Mouse (Mus musculus): ENCODE results near the gene Slc25a45. TPM values are rescaled to one million over a fixed set of nuclear protein-coding genes. Genes with fewer than 3 reads are reported as not detected.
A peak's percentile ranks its signal among the peaks of the same experiment; 100 is the strongest.

Gene Slc25a45
- polyA plus RNA-seq, 1 experiment from 2014 or later = 1.8 TPM

DNA sequence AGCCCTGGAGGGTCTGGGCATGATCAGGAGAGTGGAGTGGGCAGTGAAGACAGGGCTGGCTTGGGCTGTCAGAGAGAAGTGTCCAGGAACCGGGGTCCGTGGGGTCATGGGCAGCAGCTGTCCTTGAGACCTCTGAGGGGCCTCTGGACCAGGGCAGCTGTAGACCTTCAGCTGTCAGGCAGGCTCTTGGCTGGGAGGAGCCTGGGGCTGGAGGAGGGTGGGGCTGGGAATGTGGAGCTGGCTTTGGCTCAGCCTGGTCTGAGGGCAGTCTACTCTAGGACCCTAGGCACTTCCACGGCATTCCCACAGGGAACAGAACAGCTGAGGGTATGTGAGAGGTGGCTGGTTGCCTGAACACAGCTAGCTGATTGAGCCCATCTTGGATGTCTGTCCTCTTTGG is 57.7 kb downstream of the Slc25a45 start:
- ATAC-seq (ENCODE audit: insufficient number of reproducible peaks, insufficient read depth, low FRiP score, low read depth) = peak; percentile 79
- no peak overlapping the region for H3K9ac ChIP-seq (replicated peaks; ENCODE audit: low read depth, low read length)
- no peak overlapping the region for H3K4me2 ChIP-seq (replicated peaks; ENCODE audit: low read depth, low read length)
- H3K27me3 ChIP-seq (ENCODE audit: control insufficient read depth, insufficient read depth, low read length) = no peaks in the 10 kb centered on the region
- no peaks in the 10 kb centered on the region for H3K9me3 ChIP-seq (ENCODE audit: control insufficient read depth, low read depth, low read length)
- H3K36me3 ChIP-seq (ENCODE audit: control insufficient read depth, insufficient read depth, low read length) = peaks cover 2% of the 10 kb centered on the region; the same call in 1 of the 2 replicates
- peaks cover 23% of the 10 kb centered on the region for H3K4me1 ChIP-seq (ENCODE audit: control insufficient read depth, insufficient read depth, low read length)
- 15% methylated on average over 3 of the region's 3 CpGs for WGBS
- H3K27ac ChIP-seq (ENCODE audit: low read length) = peak overlapping the region; percentile 1; the same call in 1 of the 2 replicates
- no peak overlapping the region for H3K4me3 ChIP-seq (ENCODE audit: low read depth, low read length)

Other genes starting within 250 kb of the Slc25a45 start
- gene Rela, start 240.3 kb upstream of the Slc25a45 start, polyA plus RNA-seq (2014; fragmentation: Nextera tagmentation; extraction: Ambion mirVana) = 49.0 and 52.2 TPM in 2 replicates
- gene Sipa1, start 214.1 kb upstream of the Slc25a45 start, polyA plus RNA-seq (2014; fragmentation: Nextera tagmentation; extraction: Ambion mirVana) = 15.2 and 19.4 TPM in 2 replicates
- 20.0 and 21.5 TPM in 2 replicates for gene Map3k11, start 189.1 kb upstream of the Slc25a45 start, polyA plus RNA-seq (2014; fragmentation: Nextera tagmentation; extraction: Ambion mirVana)
- 29.8 and 32.1 TPM in 2 replicates for gene Pcnx3, start 188.9 kb upstream of the Slc25a45 start, polyA plus RNA-seq (2014; fragmentation: Nextera tagmentation; extraction: Ambion mirVana)
- 0.62 and 0.84 TPM in 2 replicates for gene Kcnk7, start 173.4 kb upstream of the Slc25a45 start, polyA plus RNA-seq (2014; fragmentation: Nextera tagmentation; extraction: Ambion mirVana)
- gene Ehbp1l1, start 151.5 kb upstream of the Slc25a45 start, polyA plus RNA-seq (2014; fragmentation: Nextera tagmentation; extraction: Ambion mirVana) = 36.7 and 37.4 TPM in 2 replicates
- 92.4 and 98.4 TPM in 2 replicates for gene Fam89b, start 148.2 kb upstream of the Slc25a45 start, polyA plus RNA-seq (2014; fragmentation: Nextera tagmentation; extraction: Ambion mirVana)
- 33.8 and 35.2 TPM in 2 replicates for gene Ltbp3, start 136.9 kb upstream of the Slc25a45 start, polyA plus RNA-seq (2014; fragmentation: Nextera tagmentation; extraction: Ambion mirVana)
- 67.6 and 72.1 TPM in 2 replicates for gene Scyl1, start 106.4 kb upstream of the Slc25a45 start, polyA plus RNA-seq (2014; fragmentation: Nextera tagmentation; extraction: Ambion mirVana)
- gene Frmd8, start 2.5 kb upstream of the Slc25a45 start, polyA plus RNA-seq (2014; fragmentation: Nextera tagmentation; extraction: Ambion mirVana) = 18.3 and 18.6 TPM in 2 replicates
- gene Tigd3, start 16.3 kb downstream of the Slc25a45 start, polyA plus RNA-seq (2014; fragmentation: Nextera tagmentation; extraction: Ambion mirVana) = 3.1 and 3.2 TPM in 2 replicates
- 132 and 148 TPM in 2 replicates for gene Dpf2, start 35.2 kb downstream of the Slc25a45 start, polyA plus RNA-seq (2014; fragmentation: Nextera tagmentation; extraction: Ambion mirVana)
- 7.3 and 7.4 TPM in 2 replicates for gene Cdc42ep2, start 47.0 kb downstream of the Slc25a45 start, polyA plus RNA-seq (2014; fragmentation: Nextera tagmentation; extraction: Ambion mirVana)
- 68.9 and 73.2 TPM in 2 replicates for gene Pola2, start 86.4 kb downstream of the Slc25a45 start, polyA plus RNA-seq (2014; fragmentation: Nextera tagmentation; extraction: Ambion mirVana)
- not detected in 2 replicates for gene Slc22a20, start 108.3 kb downstream of the Slc25a45 start, polyA plus RNA-seq (2014; fragmentation: Nextera tagmentation; extraction: Ambion mirVana)
- gene Capn1, start 138.1 kb downstream of the Slc25a45 start, polyA plus RNA-seq (2014; fragmentation: Nextera tagmentation; extraction: Ambion mirVana) = 16.1 and 16.6 TPM in 2 replicates
- gene Syvn1, start 168.8 kb downstream of the Slc25a45 start, polyA plus RNA-seq (2014; fragmentation: Nextera tagmentation; extraction: Ambion mirVana) = 24.8 and 27.5 TPM in 2 replicates
- 75.5 and 77.4 TPM in 2 replicates for gene Mrpl49, start 180.0 kb downstream of the Slc25a45 start, polyA plus RNA-seq (2014; fragmentation: Nextera tagmentation; extraction: Ambion mirVana)
- gene Fau, start 180.0 kb downstream of the Slc25a45 start, polyA plus RNA-seq (2014; fragmentation: Nextera tagmentation; extraction: Ambion mirVana) = 902 and 945 TPM in 2 replicates
- 27.6 and 30.8 TPM in 2 replicates for gene Znhit2, start 183.4 kb downstream of the Slc25a45 start, polyA plus RNA-seq (2014; fragmentation: Nextera tagmentation; extraction: Ambion mirVana)
- gene Tm7sf2, start 190.6 kb downstream of the Slc25a45 start, polyA plus RNA-seq (2014; fragmentation: Nextera tagmentation; extraction: Ambion mirVana) = 24.8 and 24.9 TPM in 2 replicates
- 60.1 and 66.7 TPM in 2 replicates for gene Vps51, start 199.4 kb downstream of the Slc25a45 start, polyA plus RNA-seq (2014; fragmentation: Nextera tagmentation; extraction: Ambion mirVana)
- not detected in 2 replicates for gene Tmem262, start 202.2 kb downstream of the Slc25a45 start, polyA plus RNA-seq (2014; fragmentation: Nextera tagmentation; extraction: Ambion mirVana)
- 1.0 and 2.1 TPM in 2 replicates for gene Gm28374, start 204.4 kb downstream of the Slc25a45 start, polyA plus RNA-seq (2014; fragmentation: Nextera tagmentation; extraction: Ambion mirVana)
- gene Zfpl1, start 207.1 kb downstream of the Slc25a45 start, polyA plus RNA-seq (2014; fragmentation: Nextera tagmentation; extraction: Ambion mirVana) = 77.7 and 81.6 TPM in 2 replicates
- 37.2 and 39.0 TPM in 2 replicates for gene Cdca5, start 207.2 kb downstream of the Slc25a45 start, polyA plus RNA-seq (2014; fragmentation: Nextera tagmentation; extraction: Ambion mirVana)
- gene AC131692.1, start 216.6 kb downstream of the Slc25a45 start, polyA plus RNA-seq (2014; fragmentation: Nextera tagmentation; extraction: Ambion mirVana) = 0.42 and 0.62 TPM in 2 replicates
- gene Naaladl1, start 228.0 kb downstream of the Slc25a45 start, polyA plus RNA-seq (2014; fragmentation: Nextera tagmentation; extraction: Ambion mirVana) = 0.54 and 0.64 TPM in 2 replicates
- 45.4 and 47.9 TPM in 2 replicates for gene Sac3d1, start 240.8 kb downstream of the Slc25a45 start, polyA plus RNA-seq (2014; fragmentation: Nextera tagmentation; extraction: Ambion mirVana)

Measured in stomach, embryonic 14.5 days (tissue).